In genomic region chr10:104486226-104486944, GRCm38 (mm10) we compare ENCODE assay signal across 27 mouse cellular contexts.
A peak's percentile ranks its signal among the peaks of the same experiment; 100 is the strongest.
DNase-seq lines count a peak whose midpoint lies in the region; ATAC-seq and TF ChIP-seq lines count a peak whose summit lies in the region.
"Had no signal": no experiment of that assay in that cellular context is flagged by ENCODE, and none has a peak within 500 bp of the region (broad histone marks: within the 10 kb centered on the region; RNA-seq: fewer than 3 reads in every experiment).

No protein-coding gene starts in this region.

- no peaks in the 10 kb centered on the region for H3K9me3 ChIP-seq in embryonic facial prominence, embryonic 11.5 days (replicated peaks; ENCODE audit: control insufficient read depth, low read length)
- H3K9me3 ChIP-seq in embryonic facial prominence, embryonic 10.5 days, result no peaks in the 10 kb centered on the region
- H3K9me3 ChIP-seq in hindbrain, embryonic 11.5 days (ENCODE audit: control insufficient read depth, low read length), result no peaks in the 10 kb centered on the region
- H3K9me3 ChIP-seq in hindbrain, embryonic 12.5 days (replicated peaks), result no peaks in the 10 kb centered on the region
- H3K9me3 ChIP-seq in liver, embryonic 12.5 days (replicated peaks), result no peaks in the 10 kb centered on the region
- H3K9me3 ChIP-seq in liver, postnatal 0 days (ENCODE audit: low read length), result no peaks in the 10 kb centered on the region
- no peaks in the 10 kb centered on the region for H3K9me3 ChIP-seq in embryonic facial prominence, embryonic 13.5 days
- H3K9me3 ChIP-seq: heart, embryonic 10.5 days; kidney, embryonic 15.5 days; liver, embryonic 13.5 days; stomach, embryonic 15.5 days had no signal

- H3K36me3 ChIP-seq in embryonic facial prominence, embryonic 11.5 days (replicated peaks; ENCODE audit: control insufficient read depth, insufficient read depth, low read depth, low read length), result no peaks in the 10 kb centered on the region
- H3K36me3 ChIP-seq in embryonic facial prominence, embryonic 10.5 days (replicated peaks), result no peaks in the 10 kb centered on the region
- no peaks in the 10 kb centered on the region for H3K36me3 ChIP-seq in hindbrain, embryonic 11.5 days (ENCODE audit: control insufficient read depth, insufficient read depth, low read length)
- H3K36me3 ChIP-seq in hindbrain, embryonic 12.5 days, result no peaks in the 10 kb centered on the region
- no peaks in the 10 kb centered on the region for H3K36me3 ChIP-seq in liver, embryonic 12.5 days
- H3K36me3 ChIP-seq in liver, postnatal 0 days (replicated peaks; ENCODE audit: insufficient read depth, low read length), result no peaks in the 10 kb centered on the region
- H3K36me3 ChIP-seq in embryonic facial prominence, embryonic 13.5 days, result no peaks in the 10 kb centered on the region
- H3K36me3 ChIP-seq: heart, embryonic 10.5 days; kidney, embryonic 15.5 days; liver, embryonic 13.5 days; stomach, embryonic 15.5 days had no signal

- no peak overlapping the region for H3K4me2 ChIP-seq in embryonic facial prominence, embryonic 11.5 days (ENCODE audit: low read depth, low read length)
- H3K4me2 ChIP-seq in hindbrain, embryonic 11.5 days (replicated peaks; ENCODE audit: low read depth, low read length), result no peak overlapping the region
- no peak overlapping the region for H3K4me2 ChIP-seq in hindbrain, embryonic 12.5 days (replicated peaks)
- H3K4me2 ChIP-seq in liver, embryonic 12.5 days, result no peak overlapping the region
- H3K4me2 ChIP-seq in liver, postnatal 0 days (ENCODE audit: low read depth, low read length), result no peak overlapping the region
- H3K4me2 ChIP-seq in embryonic facial prominence, embryonic 13.5 days, result no peak overlapping the region
- H3K4me2 ChIP-seq: kidney, embryonic 15.5 days; liver, embryonic 13.5 days; stomach, embryonic 15.5 days had no signal

- no peak overlapping the region for H3K27ac ChIP-seq in embryonic facial prominence, embryonic 11.5 days (replicated peaks; ENCODE audit: low read depth, low read length)
- no peak overlapping the region for H3K27ac ChIP-seq in embryonic facial prominence, embryonic 10.5 days (replicated peaks)
- no peak overlapping the region for H3K27ac ChIP-seq in hindbrain, embryonic 11.5 days (ENCODE audit: low read depth, low read length)
- no peak overlapping the region for H3K27ac ChIP-seq in hindbrain, embryonic 12.5 days
- H3K27ac ChIP-seq in liver, embryonic 12.5 days, result no peak overlapping the region
- H3K27ac ChIP-seq in liver, postnatal 0 days (ENCODE audit: low read depth), result no peak overlapping the region
- H3K27ac ChIP-seq in embryonic facial prominence, embryonic 13.5 days, result no peak overlapping the region
- H3K27ac ChIP-seq: heart, embryonic 10.5 days; kidney, embryonic 15.5 days; liver, embryonic 13.5 days; macrophage; stomach, embryonic 15.5 days had no signal

- H3K4me1 ChIP-seq in embryonic facial prominence, embryonic 11.5 days (ENCODE audit: control insufficient read depth, insufficient read depth, low read length), result no peaks in the 10 kb centered on the region
- no peaks in the 10 kb centered on the region for H3K4me1 ChIP-seq in embryonic facial prominence, embryonic 10.5 days
- no peaks in the 10 kb centered on the region for H3K4me1 ChIP-seq in hindbrain, embryonic 11.5 days (replicated peaks; ENCODE audit: control insufficient read depth, insufficient read depth, low read length)
- no peaks in the 10 kb centered on the region for H3K4me1 ChIP-seq in hindbrain, embryonic 12.5 days
- H3K4me1 ChIP-seq in liver, embryonic 12.5 days, result no peaks in the 10 kb centered on the region
- no peaks in the 10 kb centered on the region for H3K4me1 ChIP-seq in liver, postnatal 0 days (ENCODE audit: insufficient read depth)
- H3K4me1 ChIP-seq in embryonic facial prominence, embryonic 13.5 days, result no peaks in the 10 kb centered on the region
- H3K4me1 ChIP-seq: heart, embryonic 10.5 days; kidney, embryonic 15.5 days; liver, embryonic 13.5 days; stomach, embryonic 15.5 days had no signal

- H3K27me3 ChIP-seq in embryonic facial prominence, embryonic 11.5 days (ENCODE audit: control insufficient read depth, insufficient read depth, low read length), result no peaks in the 10 kb centered on the region
- H3K27me3 ChIP-seq in embryonic facial prominence, embryonic 10.5 days (replicated peaks; ENCODE audit: low read depth, poor library complexity, severe bottlenecking), result no peaks in the 10 kb centered on the region
- no peaks in the 10 kb centered on the region for H3K27me3 ChIP-seq in hindbrain, embryonic 11.5 days (ENCODE audit: control insufficient read depth, insufficient read depth, low read length)
- no peaks in the 10 kb centered on the region for H3K27me3 ChIP-seq in hindbrain, embryonic 12.5 days
- no peaks in the 10 kb centered on the region for H3K27me3 ChIP-seq in liver, embryonic 12.5 days (replicated peaks)
- no peaks in the 10 kb centered on the region for H3K27me3 ChIP-seq in liver, postnatal 0 days (ENCODE audit: insufficient read depth, low read length)
- no peaks in the 10 kb centered on the region for H3K27me3 ChIP-seq in embryonic facial prominence, embryonic 13.5 days
- H3K27me3 ChIP-seq: CH12.LX; kidney, embryonic 15.5 days; liver, embryonic 13.5 days; stomach, embryonic 15.5 days had no signal

- H3K4me3 ChIP-seq in embryonic facial prominence, embryonic 11.5 days (ENCODE audit: low read depth, low read length), result no peak overlapping the region
- H3K4me3 ChIP-seq in embryonic facial prominence, embryonic 10.5 days, result no peak overlapping the region
- no peak overlapping the region for H3K4me3 ChIP-seq in hindbrain, embryonic 11.5 days (ENCODE audit: low read depth, low read length)
- H3K4me3 ChIP-seq in hindbrain, embryonic 12.5 days, result no peak overlapping the region
- no peak overlapping the region for H3K4me3 ChIP-seq in liver, embryonic 12.5 days
- no peak overlapping the region for H3K4me3 ChIP-seq in liver, postnatal 0 days (ENCODE audit: low read depth, low read length)
- no peak overlapping the region for H3K4me3 ChIP-seq in embryonic facial prominence, embryonic 13.5 days
- H3K4me3 ChIP-seq: heart, embryonic 10.5 days; kidney, embryonic 15.5 days; liver, embryonic 13.5 days; myocyte; stomach, embryonic 15.5 days had no signal

- ATAC-seq in embryonic facial prominence, embryonic 11.5 days (replicated peaks; ENCODE audit: insufficient number of reproducible peaks, low FRiP score, low TSS enrichment, low read depth), result 0 out of 2 replicates have a peak, but pooled peaks have one; percentile 34
- ATAC-seq in hindbrain, embryonic 11.5 days (ENCODE audit: low FRiP score), result peak; percentile 59; the same call in 1 of the 2 replicates
- no peak for ATAC-seq in hindbrain, embryonic 12.5 days (ENCODE audit: low FRiP score)
- ATAC-seq in liver, embryonic 12.5 days, result peak; percentile 24; the same call in 1 of the 2 replicates
- no peak for ATAC-seq in liver, postnatal 0 days
- ATAC-seq in embryonic facial prominence, embryonic 13.5 days (ENCODE audit: insufficient number of reproducible peaks, insufficient read depth, low FRiP score, low TSS enrichment, low read depth), result peak; percentile 56; the same call in 1 of the 2 replicates
- ATAC-seq: activated CD4-positive, CD25-positive, alpha-beta regulatory T cell, adult 4 months; hindbrain, embryonic 16.5 days had no signal

- H3K9ac ChIP-seq in embryonic facial prominence, embryonic 11.5 days (replicated peaks; ENCODE audit: low read length), result no peak overlapping the region
- H3K9ac ChIP-seq in hindbrain, embryonic 11.5 days (ENCODE audit: low read depth, low read length), result no peak overlapping the region
- no peak overlapping the region for H3K9ac ChIP-seq in hindbrain, embryonic 12.5 days
- H3K9ac ChIP-seq in liver, embryonic 12.5 days, result no peak overlapping the region
- H3K9ac ChIP-seq in liver, postnatal 0 days (replicated peaks), result no peak overlapping the region
- H3K9ac ChIP-seq in embryonic facial prominence, embryonic 13.5 days, result no peak overlapping the region
- H3K9ac ChIP-seq: kidney, embryonic 15.5 days; liver, embryonic 13.5 days; stomach, embryonic 15.5 days had no signal

- WGBS in embryonic facial prominence, embryonic 11.5 days, result 88% methylated on average over 5 of the region's 5 CpGs
- 93% methylated on average over 5 of the region's 5 CpGs for WGBS in embryonic facial prominence, embryonic 10.5 days
- 91% methylated on average over 5 of the region's 5 CpGs for WGBS in hindbrain, embryonic 11.5 days
- 85% methylated on average over 5 of the region's 5 CpGs for WGBS in hindbrain, embryonic 12.5 days
- WGBS in liver, embryonic 12.5 days (ENCODE audit: insufficient replicate concordance), result 75% methylated on average over 5 of the region's 5 CpGs
- WGBS in liver, postnatal 0 days (ENCODE audit: insufficient replicate concordance), result 75% methylated on average over 5 of the region's 5 CpGs
- 90% methylated on average over 5 of the region's 5 CpGs for WGBS in embryonic facial prominence, embryonic 13.5 days

- no peak for TF ChIP-seq EP300 in liver, postnatal 0 days (IDR thresholded peaks at IDR 0.05; ENCODE audit: low read depth)

- TF ChIP-seq CTCF in liver, postnatal 0 days (IDR thresholded peaks at IDR 0.05; ENCODE audit: low read depth), result no peak

- no peak for DNase-seq in embryonic facial prominence, embryonic 11.5 days (ENCODE audit: low spot score)
- no peak for DNase-seq in embryonic facial prominence, embryonic 10.5 days (ENCODE audit: low spot score)
- DNase-seq in hindbrain, embryonic 11.5 days (ENCODE audit: low spot score), result no peak
- DNase-seq in liver, postnatal 0 days, result no peak
- DNase-seq: adrenal gland, adult 2 months; adrenal gland, postnatal 36 days; cerebellum, adult 18-20 months; cerebellum, postnatal 10 days; gastrocnemius, postnatal 14 days; heart, postnatal 36 days; kidney, adult 18-20 months; layer of hippocampus, adult 9-11 months; liver, embryonic 13.5 days; lung, adult 2 months; lung, postnatal 10 days; right cerebral cortex, postnatal 25 days had no signal

Comparison
In these comparisons a context has a peak if more than half of its experiments do, and no peak if none do; other contexts are left out.
1. ATAC-seq: peak in embryonic facial prominence, embryonic 11.5 days (single experiment), hindbrain, embryonic 11.5 days (single experiment), liver, embryonic 12.5 days (single experiment) and embryonic facial prominence, embryonic 13.5 days (single experiment); none in hindbrain, embryonic 12.5 days (single experiment) and liver, postnatal 0 days (single experiment).